Mouse (Mus musculus): Measurements from ENCODE around the gene Kcnc2.

DNA sequence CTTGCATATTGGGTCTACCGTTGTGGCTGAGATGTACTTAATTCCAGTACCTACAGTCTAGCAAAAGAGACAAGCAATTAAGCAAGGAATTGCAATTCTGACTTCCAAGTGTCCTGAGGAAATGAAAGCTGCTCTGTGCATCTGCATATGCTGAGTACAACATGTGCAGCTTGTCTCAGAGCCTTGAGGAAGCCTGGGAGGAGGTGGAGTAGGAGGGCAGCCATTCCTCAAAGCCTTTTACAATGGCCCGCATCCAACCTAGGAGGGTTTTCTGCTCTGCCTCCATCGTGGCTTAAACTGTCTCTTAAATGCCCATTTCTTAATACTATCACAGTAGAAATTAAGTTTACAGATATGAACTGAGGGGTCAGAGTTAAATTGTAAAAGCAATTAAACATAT lies 7.5 kb upstream of the Kcnc2 start:
- TF ChIP-seq CTCF (IDR thresholded peaks at IDR 0.05; ENCODE audit: low read depth) (no peak), EP300 (IDR thresholded peaks at IDR 0.05; ENCODE audit: low read depth) (no peak)

All from liver, embryonic 14.5 days (tissue).